Mouse (Mus musculus): ENCODE results near the gene Bcar1.

Bcar1 gene

GRCm38 (mm10) chr8:111743792-111744696, at the start of gene Bcar1:
TSS of gene Bcar1 (minus strand) at chr8:111743809.
- no peak for DNase-seq (ENCODE audit: low spot score in 2 of 2)

GRCm38 (mm10) chr8:111789639-111790038, 46.0 kb upstream of the Bcar1 start:
- no peak for DNase-seq (ENCODE audit: low spot score in 2 of 2)

- DNase-seq (ENCODE audit: low spot score in 2 of 2): no peak
Observed at GRCm38 (mm10) chr8:111789200-111789599, 45.6 kb upstream of the Bcar1 start.

DNA sequence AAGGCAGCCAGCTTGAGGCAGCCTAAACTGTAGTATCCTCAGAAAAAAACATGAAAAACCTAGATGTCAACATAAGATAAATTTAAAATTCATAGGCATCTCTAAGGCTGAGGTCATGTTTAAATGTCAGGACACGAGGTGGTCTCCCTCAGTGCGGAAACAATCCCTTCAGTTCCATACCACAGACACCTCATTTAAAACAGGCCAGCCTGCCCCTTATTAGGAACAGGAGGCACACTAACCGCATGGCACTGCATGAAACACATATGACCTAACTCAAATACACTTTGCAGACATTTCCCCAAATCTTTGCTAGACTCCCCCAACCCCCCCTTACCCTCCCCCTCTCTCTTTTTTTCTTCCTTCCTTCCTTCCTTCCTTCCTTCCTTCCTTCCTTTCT, 44.9 kb upstream of the Bcar1 start:
- DNase-seq (ENCODE audit: low spot score in 2 of 2): no peak

DNA sequence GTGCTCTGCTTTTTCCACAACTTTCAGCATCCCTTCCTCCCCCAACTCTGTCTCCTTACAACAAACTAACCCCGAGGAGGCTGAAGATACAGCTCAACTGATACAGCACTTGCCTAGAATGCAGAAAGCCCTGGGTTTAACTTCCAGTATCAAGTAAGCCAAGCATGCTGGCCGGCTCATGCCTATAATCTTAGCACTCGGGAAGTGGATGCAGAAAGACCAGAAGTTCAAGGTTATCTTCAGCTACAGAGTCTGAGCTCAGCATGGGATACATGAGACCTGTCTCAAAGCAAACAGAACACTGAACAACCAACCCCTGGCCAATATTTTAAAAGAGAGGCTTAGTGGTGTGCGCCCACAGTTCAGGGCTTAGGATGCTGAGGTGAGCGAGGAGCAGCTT, 44.5 kb upstream of the Bcar1 start:
- DNase-seq (ENCODE audit: low spot score in 2 of 2): no peak

GRCm38 (mm10) chr8:111787683-111788082, 44.1 kb upstream of the Bcar1 start:
- no peak for DNase-seq (ENCODE audit: low spot score in 2 of 2)

DNA sequence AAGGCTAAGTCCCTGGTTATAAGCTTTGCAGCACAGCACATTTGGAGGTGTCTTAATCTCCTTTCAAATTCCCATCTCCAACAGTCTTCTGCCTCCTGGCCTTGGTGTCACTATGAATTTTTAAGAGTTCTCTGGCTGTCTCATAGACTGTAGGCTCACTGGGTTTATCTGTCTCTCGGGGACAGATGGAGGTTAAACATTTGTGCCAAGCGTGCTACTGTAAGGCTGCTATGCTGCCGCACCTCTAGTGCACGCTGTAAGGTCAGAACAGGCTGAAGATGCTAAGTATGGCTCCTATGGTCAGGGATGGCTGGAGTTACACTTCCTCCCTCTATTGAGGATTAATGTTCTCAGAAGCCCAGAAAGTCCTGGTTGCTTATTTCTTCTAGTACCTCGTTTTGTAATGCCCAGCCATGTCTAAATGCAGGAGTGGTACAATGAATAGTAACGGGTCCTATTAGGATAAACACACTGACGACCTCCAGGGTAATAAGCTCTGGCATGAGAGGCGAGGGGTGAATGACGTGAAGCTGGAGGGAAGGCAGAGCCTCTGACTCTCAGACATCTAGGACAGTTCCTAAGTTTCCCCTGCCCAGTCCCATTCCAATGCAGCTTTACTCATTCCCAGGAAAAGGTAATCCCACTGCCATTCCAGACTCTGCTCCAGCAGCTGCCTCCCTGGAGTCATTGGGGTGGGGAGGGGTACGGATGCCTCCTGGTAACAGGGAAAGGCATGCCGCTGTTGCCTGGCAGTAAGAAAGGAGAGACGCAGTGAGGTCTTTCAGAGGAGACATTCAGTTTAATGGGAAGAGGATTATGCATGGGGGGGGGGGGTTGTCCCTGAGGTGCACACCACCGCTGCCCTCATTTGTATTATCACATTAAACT, 43.3 kb upstream of the Bcar1 start:
- no peak for DNase-seq (ENCODE audit: low spot score in 2 of 2)

DNA sequence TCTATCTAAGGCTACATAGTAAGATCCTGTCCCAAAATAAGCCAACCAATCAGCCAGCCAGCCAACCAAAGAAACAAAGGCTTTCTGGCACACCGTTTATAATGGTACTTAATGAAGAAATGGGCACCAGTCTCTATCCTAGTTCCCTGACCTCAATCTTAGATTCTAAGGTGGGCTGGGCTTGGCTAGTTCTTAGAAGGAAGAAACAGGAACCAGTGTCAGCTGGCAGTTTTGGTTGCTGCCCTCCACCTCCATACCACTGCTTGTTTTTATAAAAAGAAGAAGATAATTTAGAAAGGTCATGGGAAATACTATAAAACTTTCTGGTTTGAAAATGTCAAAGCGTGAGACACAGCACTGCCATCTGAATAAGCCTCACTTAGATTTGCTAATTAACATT, 42.5 kb upstream of the Bcar1 start:
- no peak for DNase-seq (ENCODE audit: low spot score in 2 of 2)

- DNase-seq (ENCODE audit: low spot score in 2 of 2): no peak
Observed at GRCm38 (mm10) chr8:111782671-111783394, 39.2 kb upstream of the Bcar1 start.

DNA sequence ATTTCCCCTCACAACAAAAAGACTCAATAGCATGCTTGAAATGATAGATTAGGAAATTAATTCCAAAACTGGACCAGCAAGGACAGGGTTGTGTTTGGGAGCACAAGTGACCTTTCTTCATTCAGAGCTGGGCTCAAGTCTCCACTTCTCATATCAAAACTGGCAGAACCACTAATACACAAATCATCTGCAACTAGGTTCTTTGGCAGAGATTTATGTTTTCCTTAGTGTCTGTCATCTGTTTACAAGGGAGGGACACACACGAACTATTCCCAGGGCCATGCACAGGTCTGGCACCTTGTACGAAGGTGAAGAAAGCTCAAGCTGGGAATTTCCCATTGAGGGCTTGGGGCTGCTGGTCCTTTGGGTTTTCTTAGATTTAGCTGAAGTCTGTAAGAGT, 38.6 kb upstream of the Bcar1 start:
- no peak for DNase-seq (ENCODE audit: low spot score in 2 of 2)

GRCm38 (mm10) chr8:111780697-111781424, 37.3 kb upstream of the Bcar1 start:
- no peak for DNase-seq (ENCODE audit: low spot score in 2 of 2)

DNA sequence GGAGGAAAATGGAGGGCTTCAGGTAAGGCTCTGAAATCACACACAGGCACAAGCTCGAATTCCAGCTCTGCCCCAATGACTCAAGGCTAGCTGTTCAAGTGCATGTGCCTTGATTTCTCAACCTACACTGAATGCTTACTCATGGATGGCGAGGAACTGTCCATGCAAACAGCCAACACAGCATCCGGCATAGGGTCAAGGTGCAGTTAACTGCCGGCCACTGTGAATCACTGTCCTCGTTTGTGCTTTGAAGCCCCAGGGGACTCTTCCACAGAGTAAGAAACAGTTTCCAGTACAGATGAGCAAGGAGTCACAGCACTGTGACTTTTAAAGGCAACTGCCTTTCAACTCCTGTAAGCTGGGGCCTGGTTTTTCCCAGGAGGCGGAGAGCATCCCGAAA, 36.1 kb upstream of the Bcar1 start:
- no peak for DNase-seq (ENCODE audit: low spot score in 2 of 2)

- no peak for DNase-seq (ENCODE audit: low spot score in 2 of 2)
Observed at GRCm38 (mm10) chr8:111778801-111779200, 35.2 kb upstream of the Bcar1 start.

GRCm38 (mm10) chr8:111776492-111776891, 32.9 kb upstream of the Bcar1 start:
- DNase-seq (ENCODE audit: low spot score in 2 of 2): no peak

DNA sequence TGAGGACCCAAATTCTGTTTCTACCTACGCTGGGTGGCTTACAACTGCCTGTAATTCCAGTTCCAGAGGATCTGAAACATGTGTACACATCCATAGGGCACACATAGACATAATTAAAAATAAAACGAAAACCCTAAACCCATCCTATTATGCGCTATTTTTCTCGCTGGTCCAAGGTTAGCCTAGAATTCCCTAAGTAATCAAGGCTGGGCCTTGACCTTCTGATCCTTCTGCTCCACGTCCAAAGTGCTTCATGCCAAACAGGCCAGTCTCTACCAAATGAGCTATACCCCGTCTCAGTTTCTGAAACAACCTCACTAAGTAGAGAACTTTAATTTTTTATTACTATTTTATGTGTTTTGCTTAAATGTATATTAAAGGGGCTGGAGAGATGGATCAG, 32.2 kb upstream of the Bcar1 start:
- DNase-seq (ENCODE audit: low spot score in 2 of 2): no peak

- no peak for DNase-seq (ENCODE audit: low spot score in 2 of 2)
Observed at GRCm38 (mm10) chr8:111773476-111773875, 29.9 kb upstream of the Bcar1 start.

- no peak for DNase-seq (ENCODE audit: low spot score in 2 of 2)
Observed at GRCm38 (mm10) chr8:111773057-111773456, 29.4 kb upstream of the Bcar1 start.

GRCm38 (mm10) chr8:111772083-111772482, 28.5 kb upstream of the Bcar1 start:
- DNase-seq (ENCODE audit: low spot score in 2 of 2): no peak

DNA sequence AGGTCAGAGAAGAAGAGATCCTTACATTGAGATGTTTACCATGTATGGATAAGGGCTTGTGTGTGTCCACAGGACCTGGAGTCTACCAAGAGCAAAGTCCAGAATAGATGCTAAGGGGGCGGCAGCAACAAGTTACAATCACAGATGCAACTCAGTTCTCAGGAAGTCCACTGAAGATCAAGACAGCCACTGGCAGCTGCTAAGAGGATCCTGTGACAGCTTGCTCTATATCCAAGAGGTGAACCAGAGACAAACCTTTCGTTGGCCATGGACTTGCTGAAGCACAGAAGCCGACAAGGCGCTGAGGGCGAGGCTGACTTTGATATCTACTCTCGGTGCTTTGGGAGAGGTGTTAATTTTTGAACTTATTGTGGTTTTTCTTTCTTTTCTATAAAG, 28.0 kb upstream of the Bcar1 start:
- no peak for DNase-seq (ENCODE audit: low spot score in 2 of 2)

DNA sequence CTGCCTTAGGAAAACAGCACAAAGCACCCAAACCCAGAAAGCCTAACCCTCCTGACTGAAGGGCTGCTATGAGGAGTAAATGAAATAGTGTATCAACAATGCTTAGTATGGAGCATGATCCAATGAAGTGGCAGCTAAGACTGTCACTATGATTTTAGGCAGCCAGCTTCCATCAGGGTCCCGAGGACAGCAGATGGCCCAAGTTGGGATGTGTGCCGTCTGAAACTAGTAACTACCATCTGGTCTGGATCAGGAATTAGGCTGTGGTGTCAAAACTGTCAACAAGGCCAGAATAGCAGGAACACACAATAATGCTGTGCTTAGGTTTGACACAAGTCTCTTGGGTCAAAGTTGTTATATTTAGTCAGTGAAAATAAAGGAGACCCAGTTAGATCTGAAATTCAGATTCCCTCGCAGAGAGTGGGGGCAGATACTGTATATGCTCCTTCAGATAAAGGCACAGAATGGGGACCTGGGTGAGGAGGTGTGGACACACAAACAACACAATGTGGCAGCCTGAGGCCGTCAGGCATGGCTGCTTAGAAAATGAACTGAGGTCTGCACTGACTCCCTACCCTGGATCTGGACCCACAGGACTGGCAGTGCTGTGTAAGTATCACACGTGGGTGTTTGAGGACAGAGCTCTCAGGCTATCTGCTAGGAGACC, 27.5 kb upstream of the Bcar1 start:
- no peak for DNase-seq (ENCODE audit: low spot score in 2 of 2)

Measured in frontal cortex, postnatal 14 days (tissue).